Mouse (Mus musculus) heart, postnatal 10 days (tissue): ENCODE results near the gene Ppp2r5e. TPM values are rescaled to one million over a fixed set of nuclear protein-coding genes. Genes with fewer than 3 reads are reported as not detected.
A peak's percentile ranks its signal among the peaks of the same experiment; 100 is the strongest.

Experiments used
- DNase-seq, 2 experiments: peaks; one replicate each; pipeline ENCODE4 v3.0.0; 2021
- intact Hi-C: fragments of 180-260 bp; cut with DNase I; formaldehyde crosslinking; loops from one replicate; pipeline ENCODE4 v1.15.1; 2025
- total RNA-seq, 2 experiments: library from RNA; stranded (reverse); gene quantifications; 2 replicates each; pipeline ENCODE4 v1.2.3; 2021

The Ppp2r5e gene
- total RNA-seq, 2 experiments from 2014 or later, result 35.4 to 36.9 TPM

DNA sequence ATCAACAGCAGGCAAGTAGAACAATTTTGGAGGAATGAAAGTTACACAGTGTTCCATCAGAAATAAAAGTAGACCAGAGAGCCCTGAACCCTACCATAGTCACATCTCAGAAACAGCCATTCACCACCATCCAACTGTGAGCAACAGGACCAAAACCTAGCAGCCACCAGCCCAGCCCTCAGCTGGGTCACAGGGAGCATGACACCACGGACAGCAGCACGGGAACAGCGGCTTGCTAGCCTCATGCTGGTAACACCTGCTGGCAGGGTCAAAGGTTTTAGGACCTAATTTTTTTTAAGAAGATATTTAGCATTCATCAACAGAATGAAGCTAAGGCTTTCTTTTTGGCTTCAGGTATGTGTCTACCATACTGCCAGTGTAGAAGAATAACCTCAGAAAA, 12.3 kb downstream of the Ppp2r5e start:
- intact Hi-C loops, result no loop called here
- no peak for DNase-seq

DNA sequence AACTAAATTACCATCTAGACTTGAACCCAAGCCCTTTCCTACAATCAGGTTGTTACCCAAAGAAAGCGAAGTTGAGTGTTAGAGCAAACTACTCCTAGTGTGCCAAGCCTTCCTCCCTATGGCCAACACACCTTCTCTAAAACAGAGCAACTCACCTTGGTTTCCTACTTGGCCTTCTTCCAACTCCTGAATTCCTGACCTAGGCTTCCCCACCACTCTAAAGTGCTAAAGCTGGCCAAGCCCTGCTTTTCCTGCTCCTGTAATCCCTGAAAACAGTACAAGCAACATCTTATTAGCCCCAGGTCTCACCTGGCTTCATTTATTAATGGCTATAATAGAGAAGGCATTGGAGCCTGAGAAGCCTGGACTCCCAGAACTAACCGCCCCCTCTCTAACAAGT, 17.0 kb downstream of the Ppp2r5e start:
- no peak for DNase-seq
- intact Hi-C loops, result loop anchor here (5.0 kb wide), 1 partner anchor 193 kb away; no protein-coding TSS in a partner anchor

GRCm38 (mm10) chr12:75577255-75577654, 18.8 kb downstream of the Ppp2r5e start:
- intact Hi-C loops, result loop anchor here (5.0 kb wide), 1 partner anchor 195 kb away; no protein-coding TSS in a partner anchor
- no peak for DNase-seq

DNA sequence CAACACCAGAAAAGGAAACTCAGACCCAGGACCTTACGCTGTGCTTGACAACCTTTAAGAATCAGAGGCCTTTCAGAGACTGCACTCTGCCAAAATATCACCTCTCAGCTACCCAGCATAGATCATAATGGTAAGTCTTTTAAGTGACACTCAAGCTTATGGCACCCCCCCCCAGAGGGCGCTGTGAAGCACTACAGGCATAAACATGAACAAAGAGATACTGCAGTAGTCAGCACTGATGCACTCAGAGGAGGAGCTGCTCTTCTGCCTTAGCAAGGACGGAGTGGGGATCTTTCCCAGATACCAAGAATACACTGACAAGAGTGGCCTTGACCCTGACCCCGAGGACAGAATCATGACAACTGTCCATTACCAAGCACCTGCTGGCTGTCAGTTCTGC, 23.8 kb downstream of the Ppp2r5e start:
- intact Hi-C loops, result no loop called here
- DNase-seq, result peak in 1 of 2 experiments; percentile 61

DNA sequence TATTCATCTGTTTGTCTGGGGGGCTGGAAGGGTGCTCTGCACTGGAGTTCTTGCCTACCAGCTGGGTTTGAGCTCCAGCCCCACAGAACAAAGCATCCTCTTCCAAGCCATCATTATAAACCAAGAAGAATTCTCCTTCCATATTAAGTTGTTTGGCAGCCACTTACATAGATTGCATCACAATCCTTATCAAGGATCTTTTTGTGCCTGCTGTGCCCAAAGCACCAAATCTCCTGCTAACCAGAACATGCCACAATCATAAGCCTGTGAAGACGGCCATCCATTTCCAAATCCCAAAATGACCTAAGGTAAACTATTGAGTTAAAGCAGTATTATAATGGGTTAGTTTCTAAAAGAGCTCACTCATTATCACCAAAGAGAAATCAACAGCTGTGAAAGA, 25.9 kb downstream of the Ppp2r5e start:
- intact Hi-C loops, result no loop called here
- no peak for DNase-seq

- intact Hi-C loops, result no loop called here
- DNase-seq, result no peak
Observed at GRCm38 (mm10) chr12:75567745-75568144, 28.3 kb downstream of the Ppp2r5e start.

DNA sequence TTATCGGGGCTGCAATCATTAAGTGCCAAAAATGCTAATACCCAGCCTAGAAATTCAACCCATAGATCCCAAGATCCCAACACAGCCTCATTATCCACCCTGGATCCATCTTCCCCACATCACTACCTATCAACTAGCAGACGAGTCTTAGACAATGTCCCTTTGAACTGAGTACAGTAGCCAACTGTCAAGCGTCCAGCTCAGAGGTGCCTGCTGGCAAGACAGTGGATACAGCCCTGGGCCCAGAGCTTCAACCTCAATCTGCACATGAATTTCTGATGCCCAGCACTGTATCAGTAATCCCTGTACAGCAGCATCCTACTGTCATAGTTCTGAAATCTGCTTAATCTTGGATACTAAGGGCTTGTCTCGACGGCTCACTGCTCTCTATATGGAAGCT, 30.3 kb downstream of the Ppp2r5e start:
- no peak for DNase-seq
- intact Hi-C loops, result no loop called here

- intact Hi-C loops, result no loop called here
- DNase-seq, result no peak
Observed at GRCm38 (mm10) chr12:75564498-75564897, 31.5 kb downstream of the Ppp2r5e start.

GRCm38 (mm10) chr12:75562996-75563618, 32.9 kb downstream of the Ppp2r5e start:
- DNase-seq, result no peak
- intact Hi-C loops, result no loop called here

GRCm38 (mm10) chr12:75560681-75561387, 35.2 kb downstream of the Ppp2r5e start:
- no peak for DNase-seq
- intact Hi-C loops, result no loop called here

GRCm38 (mm10) chr12:75559196-75559595, 36.8 kb downstream of the Ppp2r5e start:
- intact Hi-C loops, result no loop called here
- peak; percentile 59 to 69 for DNase-seq

DNA sequence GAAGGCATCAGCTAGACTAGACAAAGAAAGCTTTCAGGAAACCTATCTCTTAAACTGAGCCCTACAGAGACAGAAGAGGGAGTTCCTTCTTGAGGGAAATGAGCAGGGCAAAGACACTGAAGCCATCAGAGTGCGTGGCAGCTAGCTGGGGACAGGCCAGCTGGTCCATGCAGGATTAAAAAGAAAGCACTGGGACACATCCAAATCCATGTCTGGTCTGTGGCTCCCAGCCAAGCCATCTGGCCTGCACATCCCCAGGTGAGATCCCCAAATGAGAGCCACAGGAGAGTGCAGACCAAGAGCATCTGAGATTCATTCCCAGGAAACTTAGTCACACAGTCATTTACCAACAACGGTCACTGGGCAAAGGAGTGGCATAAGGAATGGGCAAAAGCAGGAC, 38.2 kb downstream of the Ppp2r5e start:
- intact Hi-C loops, result no loop called here
- no peak for DNase-seq

- no peak for DNase-seq
- intact Hi-C loops, result no loop called here
Observed at GRCm38 (mm10) chr12:75555032-75555431, 41.0 kb downstream of the Ppp2r5e start.

DNA sequence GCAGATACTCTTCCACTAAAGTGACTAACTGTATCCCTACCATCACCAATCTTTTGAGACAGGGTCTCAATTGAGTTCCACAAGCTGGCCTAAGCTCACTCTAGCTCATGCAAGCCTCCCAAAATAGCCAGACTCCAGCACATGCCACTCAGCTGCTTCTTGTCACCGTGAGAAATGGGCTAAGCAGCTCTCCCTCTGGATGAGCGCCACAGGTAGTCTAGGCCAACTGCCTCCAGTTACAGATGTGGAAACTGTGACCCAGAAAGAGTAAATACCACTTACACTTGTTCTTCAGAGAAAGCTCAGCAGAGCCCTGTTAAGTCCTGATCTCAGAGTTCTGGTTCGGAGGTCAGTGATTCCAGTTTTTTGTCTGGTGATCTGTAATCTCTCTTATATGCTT, 43.7 kb downstream of the Ppp2r5e start:
- peak; percentile 63 to 66 for DNase-seq
- intact Hi-C loops, result no loop called here

DNA sequence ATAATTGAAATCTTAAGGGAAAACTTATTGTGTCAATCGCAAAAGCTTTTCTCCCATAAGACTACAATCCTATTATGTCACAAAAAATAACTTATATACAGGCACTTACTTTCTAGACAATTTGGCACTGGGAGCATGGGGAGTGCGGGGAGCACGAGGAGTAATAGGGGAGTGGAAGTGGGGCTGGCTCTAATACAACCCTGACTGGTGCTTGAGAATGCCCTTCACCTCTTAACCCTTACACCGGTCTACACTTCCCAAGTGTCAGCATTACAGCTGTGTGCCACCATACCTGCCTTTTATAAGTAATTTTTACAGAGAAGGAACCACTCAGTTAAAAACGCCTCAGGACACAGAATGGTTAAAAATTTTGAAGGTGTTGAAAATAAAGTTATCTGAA, 44.4 kb downstream of the Ppp2r5e start:
- DNase-seq, result no peak

GRCm38 (mm10) chr12:75548999-75549398, 47.0 kb downstream of the Ppp2r5e start:
- DNase-seq, result no peak
- intact Hi-C loops, result no loop called here

More for the DNA sequence above, 44.4 kb downstream of the Ppp2r5e start:
- intact Hi-C loops, result no loop called here

- no peak for DNase-seq
- intact Hi-C loops, result no loop called here
Observed at GRCm38 (mm10) chr12:75547174-75547573, 48.9 kb downstream of the Ppp2r5e start.

DNA sequence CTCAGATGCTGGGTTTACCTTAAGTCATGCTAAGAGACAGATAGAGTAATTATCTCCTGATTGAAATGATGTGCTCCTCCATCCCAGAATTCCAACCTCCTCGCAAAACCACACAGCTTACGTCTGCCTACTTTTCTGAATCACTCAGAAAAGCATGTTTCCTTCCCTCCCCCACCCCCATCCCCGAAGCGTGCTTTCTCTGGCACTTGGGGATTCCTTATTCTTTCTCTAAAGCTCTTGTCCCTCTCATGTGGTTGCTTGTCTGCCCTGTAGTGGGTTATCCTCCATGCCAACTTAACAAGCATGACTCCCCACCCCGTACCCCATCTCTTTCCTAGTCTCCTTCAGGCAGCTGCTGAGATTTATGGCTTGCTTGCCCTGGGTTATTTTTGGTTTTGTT, 49.8 kb downstream of the Ppp2r5e start:
- intact Hi-C loops, result no loop called here

GRCm38 (mm10) chr12:75545431-75545925, 50.6 kb downstream of the Ppp2r5e start:
- intact Hi-C loops, result no loop called here
- no peak for DNase-seq

More for the DNA sequence above, 49.8 kb downstream of the Ppp2r5e start:
- no peak for DNase-seq

DNA sequence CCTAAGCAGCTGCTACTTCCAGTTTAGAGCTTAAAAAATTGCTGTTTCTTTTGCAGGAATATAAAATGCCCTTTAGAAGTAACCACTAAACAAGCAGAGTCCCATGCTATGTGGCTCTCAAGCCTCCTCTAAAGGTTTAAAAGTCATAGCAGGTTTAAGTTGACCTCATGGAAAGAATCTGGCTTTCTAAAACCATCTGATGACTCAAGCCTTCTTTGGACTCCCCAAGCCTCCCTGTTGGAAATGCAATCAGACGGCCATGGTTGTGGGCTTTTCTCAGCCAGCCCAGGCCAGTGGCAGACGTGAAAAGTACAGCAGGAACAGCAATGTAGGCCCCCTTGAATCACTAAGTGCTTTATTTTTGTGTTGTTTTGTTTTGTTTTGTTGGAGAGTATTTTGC, 51.4 kb downstream of the Ppp2r5e start:
- intact Hi-C loops, result no loop called here
- no peak for DNase-seq

DNA sequence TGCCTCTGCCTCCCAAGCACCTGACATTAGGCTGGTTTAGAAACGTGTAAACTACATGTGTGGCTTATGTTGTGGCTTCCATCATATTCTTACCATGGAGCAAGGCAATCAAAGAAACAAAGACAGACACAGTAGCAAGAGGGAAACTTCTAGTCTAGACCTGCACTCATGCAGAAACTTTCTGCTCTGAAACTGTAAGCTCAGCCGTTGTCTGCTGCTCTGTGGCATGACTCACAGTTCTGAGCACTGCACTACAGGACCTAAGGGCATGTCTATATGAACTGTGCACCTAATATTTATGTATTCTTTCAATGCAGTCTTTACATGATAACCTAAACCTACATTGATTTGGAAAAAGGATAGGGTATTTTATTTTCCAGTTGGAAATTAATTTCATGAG, 51.8 kb downstream of the Ppp2r5e start:
- intact Hi-C loops, result no loop called here
- DNase-seq, result no peak

DNA sequence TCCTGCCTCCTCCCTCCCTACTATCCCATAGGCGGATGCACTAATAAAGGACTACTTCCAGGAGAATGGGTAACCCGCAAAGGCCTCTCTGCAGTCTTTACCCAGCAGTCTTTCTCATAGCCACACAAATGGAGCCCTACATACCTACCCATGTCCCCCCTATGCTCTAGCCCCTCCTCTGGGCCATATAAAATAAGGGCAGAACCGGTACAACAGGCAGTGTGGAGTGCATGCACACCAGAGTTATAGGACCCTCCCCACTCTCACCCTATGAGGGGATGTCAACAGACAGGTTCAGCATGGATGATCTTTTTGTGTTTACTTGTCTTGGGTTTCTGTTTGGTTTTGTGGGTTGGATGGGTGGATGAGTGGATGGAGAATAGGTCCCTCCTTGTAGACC, 52.7 kb downstream of the Ppp2r5e start:
- intact Hi-C loops, result no loop called here
- DNase-seq, result no peak
